Mouse (Mus musculus): ENCODE measurements around the gene Sec23b.

GRCm38 (mm10) chr2:144553905-144554304, 2.1 kb upstream of the Sec23b start:
- TF ChIP-seq CTCF (IDR thresholded peaks at IDR 0.05) (no peak), POLR2A (IDR thresholded peaks at IDR 0.05; ENCODE audit: insufficient read depth, low read depth, low read length) (no peak)

Measured in heart, adult 2 months (tissue).